Mouse (Mus musculus) limb, embryonic 10.5 days (tissue): ENCODE results near the gene Baz1a. TPM values are rescaled to one million over a fixed set of nuclear protein-coding genes. Genes with fewer than 3 reads are reported as not detected.
"Not testable (repeated sequence)": the region's sequence is repeated elsewhere in the genome, so short reads cannot be mapped to it uniquely, and the experiment has no call there.

Experiments used
- DNase-seq: peaks from one replicate; pipeline ENCODE4 v3.0.0-alpha.2; 2017; ENCODE audit warnings: low spot score
- H3K27ac ChIP-seq: fragments of 300-500 bp; sonication (generic); 2 replicates; pipeline ENCODE4 v1.5.1; 2016; ENCODE audit warnings: mild to moderate bottlenecking
- H3K27me3 ChIP-seq: fragments of 300-500 bp; sonication (generic); 2 replicates; pipeline ENCODE4 v1.6.1; 2016; ENCODE audit warnings: low read depth, mild to moderate bottlenecking; ENCODE audit not compliant: poor library complexity, severe bottlenecking
- H3K36me3 ChIP-seq: fragments of 300-500 bp; sonication (generic); 2 replicates; pipeline ENCODE4 v1.6.1; 2016; ENCODE audit warnings: mild to moderate bottlenecking, moderate library complexity
- H3K4me1 ChIP-seq: fragments of 300-500 bp; sonication (generic); 2 replicates; pipeline ENCODE4 v1.6.1; 2016
- H3K4me3 ChIP-seq: fragments of 300-500 bp; sonication (generic); 2 replicates; pipeline ENCODE4 v1.5.1; 2016; ENCODE audit warnings: mild to moderate bottlenecking, moderate library complexity
- H3K9me3 ChIP-seq: fragments of 300-500 bp; sonication (generic); replicated peaks from 2 replicates; pipeline ENCODE4 v1.6.1; 2016; ENCODE audit warnings: mild to moderate bottlenecking
- WGBS: fragments of 180-500 bp; shearing (Covaris S2); methylation state at CpG from one replicate; pipeline ENCODE4 v1.1.7; 2016; 5-methylcytosine and 5-hydroxymethylcytosine counted together
- polyA plus RNA-seq: library from polyadenylated mRNA; unstranded; fragments of >200 nt; fragmentation: Nextera tagmentation; extraction: Ambion mirVana; gene quantifications from 2 replicates; pipeline ENCODE4 v1.2.1, GENCODE M21; 2016

Baz1a gene
- polyA plus RNA-seq, 1 experiment from 2014 or later, result 36.1 TPM

DNA sequence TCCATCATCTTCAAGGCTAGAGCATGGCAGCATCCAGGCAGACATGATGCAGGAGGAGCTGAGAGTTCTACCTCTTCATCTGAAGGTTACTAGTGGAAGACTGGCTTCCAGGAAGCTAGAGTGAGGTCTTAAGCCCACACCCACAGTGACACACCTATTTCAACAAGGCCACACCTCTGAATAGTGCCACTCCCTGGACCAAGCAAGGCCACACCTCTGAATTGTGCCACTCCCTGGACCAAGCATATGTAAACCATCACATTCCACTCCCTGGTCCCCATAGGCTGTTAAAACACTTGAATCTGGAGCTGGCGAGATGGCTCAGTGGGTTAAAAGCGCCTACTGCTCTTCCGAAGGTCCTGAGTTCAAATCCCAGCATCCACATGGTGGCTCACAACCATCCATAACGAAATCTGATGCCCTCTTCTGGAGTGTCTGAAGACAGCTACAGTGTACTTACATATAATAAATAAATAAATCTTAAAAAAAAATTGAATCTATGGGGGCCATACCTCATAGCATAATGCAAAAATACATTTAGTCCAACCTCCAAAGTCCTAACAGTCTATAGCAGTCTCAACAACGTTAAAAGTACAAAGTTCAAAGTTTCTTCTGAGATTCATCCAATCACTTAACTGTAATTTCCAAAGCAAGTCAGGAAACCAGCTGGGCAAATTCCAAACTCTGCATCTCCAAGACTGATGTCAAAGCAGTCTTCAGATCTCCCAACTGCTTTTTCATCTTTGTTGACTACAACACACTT is 76.4 kb downstream of the Baz1a start:
- not testable (repeated sequence) for H3K4me1 ChIP-seq, H3K27me3 ChIP-seq, H3K4me3 ChIP-seq, DNase-seq, H3K27ac ChIP-seq, H3K9me3 ChIP-seq
- 93% methylated on average over 5 of the region's 5 CpGs for WGBS
- H3K36me3 ChIP-seq, result peaks cover 73% of the 10 kb centered on the region

DNA sequence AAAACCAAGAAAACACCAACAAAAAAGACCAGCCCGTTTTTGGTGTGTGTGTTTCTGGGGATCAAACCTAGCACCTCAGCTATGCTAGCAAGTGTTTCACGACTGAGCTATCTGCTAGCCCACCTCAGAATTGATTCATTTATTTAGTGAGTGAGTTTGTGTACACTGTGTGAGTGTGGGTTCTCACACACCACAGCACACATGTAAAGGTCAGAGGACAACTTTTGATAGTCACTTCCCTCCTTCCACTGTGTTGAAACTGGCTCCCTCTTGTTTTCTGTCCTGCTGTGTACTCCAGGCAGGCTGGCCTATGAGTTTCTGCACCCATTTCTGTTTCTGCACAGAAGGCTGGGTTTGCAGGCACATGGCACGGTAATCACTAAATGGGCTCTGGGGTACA is 103.8 kb downstream of the Baz1a start:
- H3K4me3 ChIP-seq, result no peak overlapping the region
- peaks cover 94% of the 10 kb centered on the region for H3K36me3 ChIP-seq
- no peak overlapping the region for H3K27ac ChIP-seq
- 93% methylated on average over 3 of the region's 3 CpGs for WGBS
- H3K27me3 ChIP-seq, result no peaks in the 10 kb centered on the region
- H3K9me3 ChIP-seq, result no peaks in the 10 kb centered on the region
- H3K4me1 ChIP-seq, result no peaks in the 10 kb centered on the region
- no peak for DNase-seq

DNA sequence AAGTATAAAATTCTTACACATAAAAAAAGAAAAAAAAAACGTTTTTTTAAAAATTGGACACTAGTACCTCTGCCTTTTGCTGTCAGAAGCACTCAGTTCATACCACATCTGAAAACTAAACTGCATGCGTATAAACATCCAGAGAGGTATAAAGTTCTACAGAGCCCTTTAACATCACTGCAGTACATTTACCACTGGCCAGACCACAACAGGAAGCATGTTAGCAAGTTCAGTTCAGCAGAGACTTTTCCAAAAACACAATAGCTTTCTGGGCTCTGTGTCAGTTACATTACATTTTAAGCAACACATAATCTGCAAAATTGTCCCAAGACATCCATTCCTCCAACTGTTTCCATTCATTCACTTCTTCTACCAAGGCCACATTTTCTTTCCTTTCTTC is 121.6 kb downstream of the Baz1a start:
- not testable (repeated sequence) for H3K9me3 ChIP-seq, H3K27me3 ChIP-seq, H3K4me1 ChIP-seq, H3K27ac ChIP-seq, H3K4me3 ChIP-seq, DNase-seq
- H3K36me3 ChIP-seq, result peaks cover 45% of the 10 kb centered on the region
- WGBS, result 65% methylated on average over 2 of the region's 2 CpGs

DNA sequence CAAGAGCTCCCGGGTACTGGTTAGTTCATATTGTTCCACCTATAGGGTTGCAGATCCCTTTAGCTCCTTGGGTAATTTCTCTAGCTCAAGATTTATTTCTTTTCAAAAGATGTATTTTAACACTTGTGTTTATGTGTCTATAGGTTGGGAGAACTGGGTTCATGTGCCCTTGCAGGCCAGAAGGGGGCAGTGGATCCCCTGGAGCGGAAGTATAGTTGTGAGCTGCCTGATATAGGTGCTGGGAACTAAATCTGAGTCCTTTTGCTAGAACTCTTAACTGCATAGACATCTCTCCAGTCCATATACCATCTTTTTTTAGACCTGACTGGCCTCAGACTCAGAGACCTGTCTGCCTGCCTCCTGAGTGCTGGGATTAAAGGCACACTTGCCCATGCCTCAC is 123.7 kb downstream of the Baz1a start:
- Histone ChIP-seq H3K4me3 (no peak overlapping the region), H3K4me1 (no peaks in the 10 kb centered on the region), H3K27me3 (no peaks in the 10 kb centered on the region), H3K27ac (no peak overlapping the region), H3K9me3 (no peaks in the 10 kb centered on the region), H3K36me3 (peaks cover 26% of the 10 kb centered on the region)
- DNase-seq, result no peak
- 95% methylated on average over 2 of the region's 2 CpGs for WGBS

DNA sequence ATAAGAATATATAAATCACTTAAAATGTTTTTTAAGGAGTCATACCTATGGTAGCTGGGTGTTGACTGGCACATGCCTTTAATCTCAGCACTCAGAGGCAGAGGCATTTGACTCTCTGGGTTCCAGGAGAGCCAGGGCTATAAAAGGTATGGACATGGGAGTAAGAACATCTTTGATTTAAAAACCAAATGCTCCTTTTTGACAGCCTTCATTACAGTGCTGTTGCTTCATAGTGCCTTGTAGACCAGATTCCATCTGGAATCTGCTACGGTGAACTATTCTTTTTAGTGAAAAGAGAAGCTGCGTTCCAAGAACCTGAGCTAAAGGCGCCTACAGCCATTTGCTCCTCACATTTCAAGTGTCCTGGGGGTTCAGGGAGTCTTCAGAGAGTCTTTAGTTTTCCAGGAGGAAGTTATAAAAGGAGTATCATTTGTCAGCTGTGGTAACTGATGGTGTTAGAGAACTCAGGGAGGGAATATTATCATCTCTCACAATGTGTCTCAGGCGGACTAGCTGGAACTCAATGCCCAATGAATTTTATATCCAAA is 126.5 kb downstream of the Baz1a start:
- H3K36me3 ChIP-seq, result peaks cover 14% of the 10 kb centered on the region
- WGBS, result 85% methylated on average over 4 of the region's 4 CpGs
- H3K27me3 ChIP-seq, result no peaks in the 10 kb centered on the region
- no peaks in the 10 kb centered on the region for H3K9me3 ChIP-seq
- H3K4me1 ChIP-seq, result no peaks in the 10 kb centered on the region
- no peak overlapping the region for H3K4me3 ChIP-seq
- no peak for DNase-seq
- H3K27ac ChIP-seq, result no peak overlapping the region

DNA sequence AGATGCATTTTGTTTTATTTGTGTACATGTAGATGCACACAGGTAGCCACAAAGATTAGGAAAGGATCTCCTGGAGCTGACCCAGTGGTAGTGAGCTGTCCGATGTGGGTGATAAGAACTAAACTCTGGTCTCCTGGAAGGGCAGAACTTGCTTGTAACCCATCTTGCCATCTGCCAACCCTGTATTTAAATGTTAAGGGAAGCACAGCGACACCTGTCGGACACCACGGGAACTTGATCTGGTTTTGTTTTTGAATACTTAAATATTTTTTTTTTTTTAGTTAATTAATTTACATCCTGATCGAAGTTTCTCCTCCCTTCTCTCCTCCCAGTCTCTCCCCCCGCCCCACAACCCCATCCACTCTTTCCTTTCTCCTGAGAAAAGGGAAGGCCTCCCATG is 134.5 kb downstream of the Baz1a start:
- Histone ChIP-seq H3K4me1 (no peaks in the 10 kb centered on the region), H3K27me3 (no peaks in the 10 kb centered on the region), H3K36me3 (no peaks in the 10 kb centered on the region), H3K9me3 (no peaks in the 10 kb centered on the region), H3K4me3 (no peak overlapping the region), H3K27ac (no peak overlapping the region)
- DNase-seq, result peak; percentile 57
- WGBS, result 18% methylated on average over 6 of the region's 6 CpGs

DNA sequence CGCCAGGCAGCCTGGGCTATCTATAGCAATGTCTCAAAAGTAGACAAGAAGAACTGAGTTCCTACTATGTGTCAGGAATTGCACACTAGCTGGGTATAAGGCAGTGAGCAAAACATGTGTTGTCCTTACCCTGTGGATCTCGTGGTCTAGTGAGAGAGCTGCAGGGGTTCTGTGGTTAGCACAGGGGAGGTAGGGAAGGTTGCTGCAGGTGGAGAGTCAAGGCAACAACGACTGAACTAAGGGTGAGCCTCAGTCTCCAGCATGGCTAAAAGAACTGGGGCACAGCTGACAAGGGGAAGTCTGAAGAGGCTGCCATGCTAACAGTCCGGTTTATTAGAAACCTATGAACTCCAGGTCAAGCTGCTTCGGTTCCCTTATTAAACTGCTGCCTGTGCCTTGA is 134.9 kb downstream of the Baz1a start:
- no peak for DNase-seq
- WGBS, result 81% methylated on average over 5 of the region's 5 CpGs
- Histone ChIP-seq H3K9me3 (no peaks in the 10 kb centered on the region), H3K27me3 (no peaks in the 10 kb centered on the region), H3K4me3 (no peak overlapping the region), H3K27ac (no peak overlapping the region), H3K36me3 (no peaks in the 10 kb centered on the region), H3K4me1 (no peaks in the 10 kb centered on the region)

DNA sequence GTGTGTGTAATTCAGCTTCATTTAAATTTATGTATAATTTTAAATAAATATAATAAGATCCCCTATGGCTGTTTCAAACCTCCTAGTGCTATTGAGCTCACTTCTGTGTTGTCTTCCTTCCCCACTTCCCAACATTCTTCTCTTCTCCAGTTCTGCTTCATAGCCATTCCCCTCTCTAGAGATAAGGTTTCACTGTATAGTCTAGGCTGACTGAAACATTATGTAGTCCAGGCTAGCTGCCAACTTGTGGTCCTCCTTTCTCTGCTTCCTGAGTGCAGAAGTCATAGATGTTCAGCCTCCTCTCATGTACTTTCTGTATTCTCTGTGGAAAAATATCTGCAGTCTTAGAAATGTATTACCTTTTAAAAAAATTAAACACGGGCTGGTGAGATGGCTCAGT is 136.3 kb downstream of the Baz1a start:
- Histone ChIP-seq H3K27me3 (no peaks in the 10 kb centered on the region), H3K4me1 (no peaks in the 10 kb centered on the region), H3K36me3 (no peaks in the 10 kb centered on the region), H3K27ac (no peak overlapping the region), H3K4me3 (no peak overlapping the region), H3K9me3 (no peaks in the 10 kb centered on the region)
- DNase-seq, result no peak
- WGBS, result 91% methylated on average over 1 of the region's 1 CpGs

DNA sequence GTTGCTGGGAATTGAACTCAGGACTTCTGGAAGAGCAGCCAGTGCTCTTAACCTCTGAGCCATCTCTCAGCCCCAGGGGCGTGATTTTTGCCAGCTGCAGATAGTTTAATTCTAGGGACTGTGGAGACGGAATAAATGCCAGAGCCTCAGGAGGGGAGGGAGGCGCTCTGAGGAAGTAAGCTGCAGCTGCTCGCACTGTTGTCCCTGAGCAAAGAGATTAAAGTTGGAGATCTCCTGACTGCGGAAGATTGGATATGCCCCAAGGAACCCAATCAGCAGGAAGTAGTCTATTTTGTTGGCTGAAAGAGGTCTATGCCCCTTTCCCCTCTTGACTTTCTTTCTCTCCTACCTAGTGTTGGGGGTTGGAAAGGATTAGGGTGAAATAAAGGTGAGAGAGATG is 137.3 kb downstream of the Baz1a start:
- Histone ChIP-seq H3K9me3 (no peaks in the 10 kb centered on the region), H3K27me3 (no peaks in the 10 kb centered on the region), H3K27ac (no peak overlapping the region), H3K4me1 (no peaks in the 10 kb centered on the region), H3K36me3 (no peaks in the 10 kb centered on the region), H3K4me3 (no peak overlapping the region)
- WGBS, result 47% methylated on average over 5 of the region's 5 CpGs
- DNase-seq, result no peak

DNA sequence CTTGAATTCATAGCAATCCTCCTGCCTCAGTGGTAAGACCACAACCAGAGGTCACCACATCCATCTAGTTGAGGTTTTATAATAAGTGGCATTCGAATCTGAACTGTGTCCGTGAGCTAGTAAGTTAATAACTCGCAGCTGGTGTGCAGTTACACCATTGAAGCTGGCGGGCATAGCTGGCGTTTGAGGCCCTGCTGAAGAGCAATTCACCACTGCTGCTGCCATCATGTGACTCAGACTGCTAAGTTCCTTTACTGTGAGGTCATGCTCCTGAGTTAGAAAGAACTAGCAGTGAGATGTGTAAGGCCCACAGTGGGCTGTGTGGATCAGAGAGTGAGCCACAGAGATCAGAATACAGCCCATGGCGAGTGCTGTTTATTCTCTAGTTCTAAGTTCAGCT is 139.4 kb downstream of the Baz1a start:
- no peak overlapping the region for H3K4me3 ChIP-seq
- WGBS, result 77% methylated on average over 6 of the region's 6 CpGs
- no peak overlapping the region for H3K27ac ChIP-seq
- DNase-seq, result no peak
- no peaks in the 10 kb centered on the region for H3K9me3 ChIP-seq
- H3K27me3 ChIP-seq, result no peaks in the 10 kb centered on the region
- H3K36me3 ChIP-seq, result no peaks in the 10 kb centered on the region
- H3K4me1 ChIP-seq, result no peaks in the 10 kb centered on the region

DNA sequence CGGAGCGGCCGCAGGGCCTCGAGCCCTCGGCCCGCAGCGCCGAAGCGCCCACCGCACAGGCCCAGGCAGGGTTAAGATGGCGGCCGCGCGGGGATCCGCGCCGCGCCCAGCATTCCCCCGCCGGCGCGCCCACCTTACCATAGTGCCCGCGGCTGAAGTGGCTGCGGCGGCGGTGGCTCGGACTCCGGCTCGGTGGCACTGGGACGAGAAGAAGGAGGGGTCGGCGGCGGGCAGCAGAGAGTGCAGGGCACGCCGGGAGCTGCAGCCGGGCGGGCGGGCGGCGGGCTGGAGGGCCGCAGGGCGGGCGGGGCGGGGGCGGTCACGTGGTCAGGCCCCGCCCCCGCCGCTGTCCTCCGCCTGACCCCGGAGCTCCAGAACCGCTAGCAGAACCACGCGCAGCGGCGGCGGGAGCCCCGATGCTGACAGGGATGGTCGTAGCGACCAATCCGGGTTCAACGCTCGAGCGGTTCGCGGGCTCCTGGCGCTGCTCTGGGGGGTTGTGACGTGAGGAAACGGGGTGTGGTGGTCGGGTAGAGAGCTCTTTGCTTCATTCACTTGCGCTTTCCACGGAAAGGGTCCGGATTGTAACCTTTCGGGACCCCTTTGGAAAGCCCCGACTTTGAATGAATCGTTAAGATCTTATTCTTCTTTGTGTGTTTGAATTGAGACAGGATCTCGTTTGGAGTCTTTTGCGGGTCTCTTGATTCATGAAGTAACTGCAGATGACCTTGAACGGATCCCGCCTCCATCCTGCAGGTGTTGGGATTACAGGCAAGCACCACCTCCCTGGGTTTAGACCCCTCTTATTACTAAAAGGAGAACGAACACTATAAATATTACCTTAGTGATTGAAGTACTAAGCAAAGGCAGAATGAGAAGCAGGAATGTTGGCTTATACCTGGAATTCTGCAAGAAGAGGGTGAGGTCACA is 151.3 kb downstream of the Baz1a start, which contains the start of gene Cfl2:
Gene Cfl2, minus strand, starts transcription at position 272 of the 930 bp plus-strand sequence.
- 1% methylated on average over 61 of the region's 82 CpGs for WGBS
- peak; percentile 89 for DNase-seq

DNA sequence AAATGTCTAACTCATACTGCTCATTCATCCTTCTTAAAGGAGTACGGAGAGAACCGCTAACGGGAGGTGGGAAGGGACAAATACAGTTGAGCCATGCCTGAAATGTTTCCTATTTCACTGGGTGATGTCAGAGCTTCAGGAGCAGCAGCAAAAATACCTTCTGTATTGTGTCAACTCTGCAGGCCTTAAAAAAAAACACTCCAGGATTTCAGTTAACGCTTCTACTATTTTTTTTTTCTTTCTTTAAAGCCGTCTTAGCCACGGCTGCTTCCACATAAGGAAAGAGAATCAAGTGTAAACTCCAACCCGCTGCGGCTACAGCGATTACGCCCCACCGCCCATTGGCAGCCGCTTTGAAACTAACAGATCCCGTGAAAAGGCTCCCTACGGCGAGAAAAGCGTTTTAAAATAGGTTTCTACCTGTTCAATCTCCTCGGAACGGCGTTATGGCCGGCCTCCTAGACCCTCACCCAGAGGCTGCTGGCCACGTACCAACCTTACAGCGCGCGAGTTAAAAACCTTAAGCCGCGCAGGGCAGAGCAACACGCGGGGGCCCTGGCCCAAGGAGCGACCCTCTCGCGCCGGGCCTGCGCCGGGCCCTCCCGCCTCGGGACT is 152.1 kb downstream of the Baz1a start:
- no peaks in the 10 kb centered on the region for H3K9me3 ChIP-seq
- no peaks in the 10 kb centered on the region for H3K27me3 ChIP-seq
- under 1% methylated on average over 36 of the region's 36 CpGs for WGBS

More for the DNA sequence above, 151.3 kb downstream of the Baz1a start, which contains the start of gene Cfl2:
- Histone ChIP-seq H3K36me3 (peaks cover 30% of the 10 kb centered on the region), H3K9me3 (no peaks in the 10 kb centered on the region), H3K4me1 (peaks cover 12% of the 10 kb centered on the region), H3K27me3 (no peaks in the 10 kb centered on the region), H3K4me3 (peak within 1 kb of the TSS; percentile 97), H3K27ac (peak within 1 kb of the TSS; percentile 99)

More for the DNA sequence above, 152.1 kb downstream of the Baz1a start:
- Histone ChIP-seq H3K27ac (peak overlapping the region; percentile 99), H3K4me3 (peak overlapping the region; percentile 97), H3K4me1 (peaks cover 12% of the 10 kb centered on the region), H3K36me3 (peaks cover 38% of the 10 kb centered on the region)
- DNase-seq, result no peak
